Mouse (Mus musculus) megakaryocyte, embryonic 14.5 days (primary cell): ENCODE data around the gene 1700017B05Rik. TPM values are rescaled to one million over a fixed set of nuclear protein-coding genes. Genes with fewer than 3 reads are reported as not detected.

ENCODE experiments used
- H3K27me3 ChIP-seq: replicated peaks from 2 replicates; pipeline ENCODE3; 2012; ENCODE audit warnings: inconsistent platforms
- H3K36me3 ChIP-seq: replicated peaks from 2 replicates; pipeline ENCODE3; 2012; ENCODE audit warnings: low read length, inconsistent platforms, mixed read lengths
- H3K4me1 ChIP-seq: 2 replicates; pipeline ENCODE4 v1.6.1; 2012; ENCODE audit warnings: inconsistent platforms
- H3K4me3 ChIP-seq: replicated peaks from 2 replicates; pipeline ENCODE3; 2012; ENCODE audit warnings: moderate library complexity, mild to moderate bottlenecking, inconsistent platforms
- H3K9me3 ChIP-seq: 2 replicates; pipeline ENCODE4 v1.6.1; 2012; ENCODE audit warnings: inconsistent platforms
- FLI1 ChIP-seq: IDR thresholded peaks from 2 replicates; pipeline ENCODE4 v1.6.1; 2012; ENCODE audit warnings: low read length, inconsistent platforms, mixed read lengths
- GATA1 ChIP-seq: IDR thresholded peaks from 3 replicates; pipeline ENCODE4 v1.6.1; 2012; ENCODE audit warnings: mixed read lengths, low read length, inconsistent platforms, borderline replicate concordance
- polyA plus RNA-seq: library from polyadenylated mRNA; stranded (reverse); fragments of >175 nt; gene quantifications from 2 replicates; pipeline ENCODE4 v1.2.3, GENCODE M21; 2012; ENCODE audit warnings: low replicate concordance; ENCODE audit not compliant: insufficient read depth

The 1700017B05Rik gene
- polyA plus RNA-seq, 1 experiment = 106 TPM

DNA sequence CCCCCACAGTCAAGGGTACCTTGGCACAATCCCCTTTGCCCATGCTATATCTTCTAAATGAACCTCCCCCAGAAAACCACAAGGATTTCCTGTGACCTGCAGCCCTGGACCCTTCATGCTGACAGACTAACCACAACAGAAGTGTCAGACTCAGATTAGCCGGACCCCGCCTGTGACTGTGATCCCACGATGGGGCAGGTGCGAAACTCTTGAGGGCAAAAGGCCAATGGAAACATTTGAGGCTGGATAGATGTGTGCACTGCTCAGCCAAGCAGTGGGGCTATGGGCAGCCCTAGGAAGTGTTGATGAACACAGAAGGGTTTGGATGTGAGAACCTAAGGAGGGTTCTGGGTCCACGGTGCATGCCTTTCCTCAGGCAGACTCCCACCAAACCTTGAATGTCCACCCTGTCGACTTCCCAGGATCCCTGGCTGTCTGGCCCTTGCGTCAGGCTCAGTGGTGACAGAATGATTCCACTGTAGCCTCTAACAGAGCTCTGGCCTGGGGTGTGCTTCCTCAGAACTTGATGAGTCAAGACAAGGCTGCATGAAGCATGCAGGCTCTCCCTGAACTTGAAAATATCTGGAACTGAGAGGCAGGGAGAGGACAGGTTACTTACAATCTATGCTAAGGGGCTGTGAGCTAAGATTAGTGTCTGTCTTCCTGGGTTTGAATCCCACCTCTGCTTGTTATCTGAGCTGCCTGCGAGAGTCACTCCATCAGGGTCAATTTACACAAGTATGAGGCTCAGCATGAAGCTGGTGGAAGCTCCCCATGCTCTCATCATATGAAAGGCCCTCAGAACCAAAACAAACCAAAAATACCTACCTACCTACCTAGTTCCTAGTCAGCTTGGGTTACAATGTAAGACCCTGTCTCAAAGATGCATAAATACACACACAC is 10.7 kb upstream of the 1700017B05Rik start:
- H3K4me1 ChIP-seq = peaks cover 96% of the 10 kb centered on the region
- H3K36me3 ChIP-seq = no peaks in the 10 kb centered on the region
- peak overlapping the region; percentile 69 for H3K4me3 ChIP-seq
- TF ChIP-seq FLI1 (no peak), GATA1 (0 out of 3 replicates have a peak, but pooled peaks have one; percentile 13)
- peaks cover 18% of the 10 kb centered on the region for H3K27me3 ChIP-seq
- no peaks in the 10 kb centered on the region for H3K9me3 ChIP-seq

DNA sequence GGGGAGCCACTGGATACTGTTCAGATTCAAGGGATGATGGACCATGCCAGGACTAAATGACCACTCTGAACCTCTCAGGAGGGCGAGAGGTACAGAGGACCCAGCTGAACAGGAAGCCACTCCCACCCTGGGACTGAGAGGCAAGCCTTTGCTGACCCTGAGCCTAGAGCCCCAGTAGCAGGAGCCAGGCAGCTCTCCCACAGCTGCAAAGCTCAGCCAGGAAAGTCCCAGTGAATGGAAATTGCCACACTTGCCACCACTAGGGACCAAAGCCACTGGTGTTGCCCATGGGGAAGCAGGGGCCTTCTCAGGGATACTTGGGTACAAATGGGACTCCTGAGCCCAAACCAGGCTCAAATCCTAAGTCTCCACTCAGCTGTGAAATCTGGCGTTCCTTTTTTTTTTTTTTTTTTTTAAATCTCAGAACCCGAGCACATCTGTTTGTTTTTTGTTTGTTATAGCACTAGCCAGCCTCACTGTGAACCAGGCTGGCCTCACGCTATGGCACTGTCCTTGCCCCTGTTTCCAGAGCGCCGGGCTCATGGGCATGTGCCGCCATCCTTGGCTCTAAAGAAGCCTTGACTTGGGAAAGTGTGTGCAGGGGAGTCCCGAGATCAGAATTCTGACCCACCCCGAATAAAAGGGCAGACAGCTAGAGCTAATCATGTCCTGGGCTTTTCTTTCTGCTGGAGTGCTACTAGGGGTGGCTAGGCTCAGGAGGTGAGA is 9.6 kb upstream of the 1700017B05Rik start:
- Histone ChIP-seq H3K36me3 (no peaks in the 10 kb centered on the region), H3K4me1 (peaks cover 96% of the 10 kb centered on the region), H3K4me3 (peak overlapping the region; percentile 0), H3K27me3 (peaks cover 18% of the 10 kb centered on the region), H3K9me3 (no peaks in the 10 kb centered on the region)
- TF ChIP-seq FLI1 (no peak; the same call in 1 of the 2 replicates), GATA1 (no peak)

DNA sequence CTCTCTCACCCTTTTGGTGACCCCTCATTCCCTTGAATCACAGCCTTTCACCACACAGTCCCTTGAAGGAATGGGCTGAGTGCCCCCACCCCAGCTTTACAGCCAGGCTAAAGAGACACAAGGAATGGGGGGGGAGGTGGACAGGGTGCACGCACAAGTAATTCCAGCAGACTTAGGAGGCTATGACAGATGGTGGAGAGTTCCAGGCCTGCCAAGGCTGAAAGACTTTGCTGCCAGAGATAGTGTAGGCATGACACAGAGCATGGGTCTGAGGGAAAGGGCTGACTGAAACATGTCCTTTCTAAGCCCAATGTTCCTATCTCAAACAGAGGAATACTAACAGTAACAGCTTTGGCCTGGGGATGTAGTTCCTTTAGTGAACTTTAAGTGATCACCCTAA is 8.7 kb upstream of the 1700017B05Rik start:
- TF ChIP-seq GATA1 = no peak
- no peak for TF ChIP-seq FLI1
- no peaks in the 10 kb centered on the region for H3K36me3 ChIP-seq
- H3K9me3 ChIP-seq = no peaks in the 10 kb centered on the region
- no peak overlapping the region for H3K4me3 ChIP-seq
- peaks cover 18% of the 10 kb centered on the region for H3K27me3 ChIP-seq
- H3K4me1 ChIP-seq = peaks cover 98% of the 10 kb centered on the region

DNA sequence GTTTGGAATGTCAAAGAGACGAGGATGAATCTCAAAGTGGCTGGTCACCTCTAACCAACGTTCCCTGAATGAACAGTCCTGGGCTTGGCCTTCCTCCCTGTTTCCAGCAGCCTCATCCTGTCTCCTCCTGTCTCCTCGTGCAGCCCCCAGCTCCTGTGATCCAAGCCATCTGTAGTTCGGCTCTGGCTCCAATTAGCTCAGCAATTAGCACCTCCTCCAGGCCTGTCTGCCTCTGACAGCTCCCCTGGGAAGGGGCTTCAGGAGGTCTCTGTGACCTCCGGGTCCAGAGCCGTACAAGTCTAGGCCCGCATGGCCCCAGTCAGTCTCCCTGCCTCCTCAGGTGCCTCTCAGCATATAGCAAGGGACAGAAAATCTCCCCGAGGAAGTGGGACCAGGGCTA is 8.0 kb upstream of the 1700017B05Rik start:
- Histone ChIP-seq H3K27me3 (peaks cover 18% of the 10 kb centered on the region), H3K4me1 (peaks cover 100% of the 10 kb centered on the region), H3K36me3 (peaks cover 2% of the 10 kb centered on the region), H3K9me3 (no peaks in the 10 kb centered on the region), H3K4me3 (no peak overlapping the region)
- no peak for TF ChIP-seq GATA1

DNA sequence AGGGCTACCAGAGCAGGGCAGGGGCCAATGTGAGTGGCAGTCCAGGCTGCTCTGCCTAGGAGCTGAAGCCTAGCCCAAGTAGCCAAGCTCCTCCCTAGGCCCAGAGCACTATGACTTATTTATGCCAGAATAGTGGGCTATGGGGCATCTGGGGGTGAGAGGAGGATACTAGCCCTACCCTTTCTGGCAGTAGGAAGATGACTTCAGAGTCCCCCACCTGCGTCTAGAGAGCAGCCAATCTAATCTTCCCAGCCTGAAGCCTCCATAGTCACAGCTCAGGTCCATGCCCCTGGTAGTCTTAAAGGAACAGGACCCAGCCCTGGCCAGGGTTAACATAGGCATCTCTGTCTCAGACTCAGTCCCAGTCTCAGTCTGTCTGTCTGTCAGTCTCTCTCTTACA is 7.0 kb upstream of the 1700017B05Rik start:
- Histone ChIP-seq H3K27me3 (peaks cover 18% of the 10 kb centered on the region), H3K4me3 (no peak overlapping the region), H3K4me1 (peaks cover 98% of the 10 kb centered on the region), H3K9me3 (no peaks in the 10 kb centered on the region), H3K36me3 (peaks cover 2% of the 10 kb centered on the region)
- TF ChIP-seq FLI1 (no peak), GATA1 (no peak)

DNA sequence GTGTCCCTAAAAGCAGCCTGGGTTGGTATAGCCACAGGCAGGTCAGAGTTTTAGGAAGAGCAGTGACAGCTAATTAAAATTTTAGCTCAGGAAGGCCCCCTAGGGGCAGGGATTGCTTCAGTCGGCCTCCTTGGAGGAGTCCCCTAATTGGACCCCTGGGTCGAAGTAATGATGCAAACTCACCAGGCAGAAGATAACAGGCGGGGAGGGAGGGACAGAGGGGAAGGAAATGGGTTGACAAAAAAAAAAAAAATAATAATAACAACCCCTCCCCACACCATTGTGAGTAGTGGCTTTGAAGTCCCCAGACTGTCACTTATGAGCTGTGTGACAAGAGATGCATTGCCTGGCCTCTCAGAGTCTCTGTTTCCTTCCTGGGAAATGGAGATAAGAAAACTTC is 6.2 kb upstream of the 1700017B05Rik start:
- Histone ChIP-seq H3K9me3 (no peaks in the 10 kb centered on the region), H3K4me3 (peak overlapping the region; percentile 46), H3K36me3 (peaks cover 2% of the 10 kb centered on the region), H3K4me1 (peaks cover 98% of the 10 kb centered on the region), H3K27me3 (peaks cover 18% of the 10 kb centered on the region)
- TF ChIP-seq GATA1 (no peak; the same call in 2 of the 3 replicates), FLI1 (no peak)

DNA sequence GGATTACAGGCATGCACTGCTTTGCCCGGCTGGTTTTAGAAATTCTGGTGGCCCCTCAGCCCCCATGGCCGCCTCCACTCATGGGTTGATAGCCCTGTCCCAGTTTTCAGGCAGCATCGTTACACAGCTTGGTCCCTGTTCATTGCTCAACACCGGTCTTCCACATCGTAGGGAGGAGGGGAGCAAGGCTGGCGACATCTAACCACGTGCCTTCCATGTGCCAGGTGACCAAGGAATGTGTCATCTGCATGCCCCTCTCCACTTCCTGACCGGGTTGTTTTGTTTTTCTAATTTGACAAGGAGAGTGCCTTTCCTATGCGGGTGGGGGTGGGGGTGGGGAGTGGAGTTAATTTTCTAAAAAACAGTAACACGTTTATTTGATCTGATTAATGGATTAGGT is 5.7 kb upstream of the 1700017B05Rik start:
- peaks cover 18% of the 10 kb centered on the region for H3K27me3 ChIP-seq
- peaks cover 2% of the 10 kb centered on the region for H3K36me3 ChIP-seq
- H3K4me1 ChIP-seq = peaks cover 98% of the 10 kb centered on the region
- H3K4me3 ChIP-seq = peak overlapping the region; percentile 88
- no peak for TF ChIP-seq GATA1
- no peak for TF ChIP-seq FLI1
- H3K9me3 ChIP-seq = no peaks in the 10 kb centered on the region

DNA sequence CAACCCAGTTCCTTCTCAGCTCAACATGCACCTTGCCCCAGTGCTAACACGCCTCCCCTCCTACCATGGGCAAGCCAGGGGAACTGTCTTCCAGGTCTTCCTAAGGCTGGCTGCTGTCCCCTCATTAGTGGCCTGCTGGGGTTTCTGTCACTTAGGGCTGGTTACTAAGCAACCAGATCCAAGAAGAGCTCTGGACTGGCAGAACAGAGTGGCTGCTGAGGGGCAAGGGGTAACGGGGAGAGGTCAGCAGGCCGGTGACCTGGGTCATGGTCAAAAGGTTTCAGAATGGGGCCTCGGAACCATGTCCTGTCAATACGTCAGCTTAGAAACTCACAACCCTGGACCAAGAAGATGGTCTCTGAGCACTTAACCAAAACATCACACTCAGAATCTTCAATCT is 5.0 kb upstream of the 1700017B05Rik start:
- peaks cover 97% of the 10 kb centered on the region for H3K4me1 ChIP-seq

DNA sequence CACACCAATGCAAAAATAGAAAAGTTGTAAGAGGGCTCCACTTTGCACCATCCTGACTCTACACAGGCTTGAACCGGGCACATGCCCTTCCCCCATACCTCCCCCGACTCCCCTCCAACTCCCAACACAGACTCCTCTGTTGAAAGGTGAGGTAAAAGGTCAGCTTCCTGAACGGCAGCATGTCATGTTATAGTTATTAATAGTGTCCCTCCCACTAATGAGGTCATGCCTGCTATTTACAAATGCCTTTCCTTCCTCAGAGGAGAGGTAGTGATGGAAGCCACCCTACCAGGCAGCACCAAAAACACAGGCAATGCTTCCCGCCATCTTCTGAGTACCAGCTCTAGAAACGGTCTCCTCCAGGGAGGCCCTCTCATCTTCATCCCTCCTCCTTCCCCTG is 2.7 kb upstream of the 1700017B05Rik start:
- Histone ChIP-seq H3K4me1 (peaks cover 85% of the 10 kb centered on the region), H3K4me3 (peak overlapping the region; percentile 9), H3K27me3 (no peaks in the 10 kb centered on the region), H3K9me3 (no peaks in the 10 kb centered on the region), H3K36me3 (peaks cover 14% of the 10 kb centered on the region)
- TF ChIP-seq GATA1 (no peak), FLI1 (no peak)

More for the DNA sequence above, 5.0 kb upstream of the 1700017B05Rik start:
- no peaks in the 10 kb centered on the region for H3K9me3 ChIP-seq
- TF ChIP-seq GATA1 (no peak), FLI1 (no peak)
- peaks cover 2% of the 10 kb centered on the region for H3K36me3 ChIP-seq
- H3K27me3 ChIP-seq = peaks cover 16% of the 10 kb centered on the region
- no peak overlapping the region for H3K4me3 ChIP-seq
